Mouse (Mus musculus) gastrocnemius, adult 2 months (tissue): ENCODE measurements around the gene Colgalt1. TPM values are rescaled to one million over a fixed set of nuclear protein-coding genes. Genes with fewer than 3 reads are reported as not detected.

Experiments
- DNase-seq: peaks from one replicate; pipeline ENCODE4 v3.0.0; 2022
- H3K27ac ChIP-seq: fragments of 200-600 bp; 2 replicates; pipeline ENCODE4 v1.8.1; 2022; ENCODE audit warnings: mild to moderate bottlenecking
- H3K4me3 ChIP-seq: fragments of 200-600 bp; 2 replicates; pipeline ENCODE4 v1.8.1; 2022; ENCODE audit warnings: mild to moderate bottlenecking, moderate library complexity
- CTCF ChIP-seq: fragments of 200-600 bp; IDR thresholded peaks from 2 replicates; pipeline ENCODE4 v1.8.1; 2022; ENCODE audit warnings: antibody characterized with exemption, mild to moderate bottlenecking, moderate library complexity
- intact Hi-C: fragments of 180-260 bp; cut with DNase I; formaldehyde crosslinking; loops from one replicate; pipeline ENCODE4 v1.15.1; 2025
- microRNA-seq: library from miRNA; unstranded; fragments of <30 nt; microRNA quantifications from one replicate; pipeline ENCODE4 v1.2.0, GENCODE M21; 2021
- total RNA-seq, 2 experiments: library from RNA; stranded (reverse); gene quantifications; 2 replicates each; pipeline ENCODE4 v1.2.3; 2021

The Colgalt1 gene
- total RNA-seq, 2 experiments from 2014 or later, result 39.6 to 44.3 TPM

GRCm38 (mm10) chr8:71668220-71668975 is 57.6 kb downstream of the Colgalt1 start:
- Histone ChIP-seq H3K27ac (no peak overlapping the region), H3K4me3 (peak overlapping the region; percentile 15; the same call in 1 of the 2 replicates)
- DNase-seq, result no peak
- no peak for TF ChIP-seq CTCF
- intact Hi-C loops, result no loop called here

- intact Hi-C loops, result no loop called here
- no peak for TF ChIP-seq CTCF
- no peak for DNase-seq
- H3K4me3 ChIP-seq, result no peak overlapping the region
- no peak overlapping the region for H3K27ac ChIP-seq
These were observed 59.4 kb downstream of the Colgalt1 start for GRCm38 (mm10) chr8:71670198-71670597.

- no peak overlapping the region for H3K27ac ChIP-seq
- no peak for TF ChIP-seq CTCF
- DNase-seq, result no peak
- H3K4me3 ChIP-seq, result peak overlapping the region; percentile 69
- intact Hi-C loops, result no loop called here
These were observed 60.1 kb downstream of the Colgalt1 start for GRCm38 (mm10) chr8:71670621-71671548.

GRCm38 (mm10) chr8:71671549-71671965 is 60.8 kb downstream of the Colgalt1 start, which contains the start of gene Unc13a:
TSS of gene Unc13a (minus strand) at chr8:71671757.
- TF ChIP-seq CTCF, result no peak
- peak; percentile 94 for DNase-seq
- intact Hi-C loops, result no loop called here
- Histone ChIP-seq H3K4me3 (peak within 1 kb of the TSS; percentile 69), H3K27ac (peak within 1 kb of the TSS; percentile 69)

- intact Hi-C loops, result no loop called here
- no peak for DNase-seq
- Histone ChIP-seq H3K27ac (peak overlapping the region; percentile 69), H3K4me3 (peak overlapping the region; percentile 69)
- TF ChIP-seq CTCF, result no peak
These were observed 61.5 kb downstream of the Colgalt1 start for GRCm38 (mm10) chr8:71672168-71672735.

- Histone ChIP-seq H3K4me3 (no peak overlapping the region), H3K27ac (no peak overlapping the region)
- intact Hi-C loops, result no loop called here
- no peak for TF ChIP-seq CTCF
- no peak for DNase-seq
These were observed 63.3 kb downstream of the Colgalt1 start for GRCm38 (mm10) chr8:71674071-71674470.

Small RNA genes lying within 50 kb of the gene (microRNA-seq; reads per million reads assigned to microRNA genes)
- gene Mir6769b, result not detected

Other genes with a start within 250 kb of the Colgalt1 start
- 100 to 1,000 TPM in 1 of 2 experiments, 10 to 100 TPM in 1; 79.7 to 104 TPM for gene Use1, start 244.2 kb upstream of the Colgalt1 start, total RNA-seq
- 1 to 10 TPM; 6.0 to 8.4 TPM for gene Ocel1, start 239.7 kb upstream of the Colgalt1 start, total RNA-seq
- gene Nr2f6, start 229.0 kb upstream of the Colgalt1 start, total RNA-seq, result 10 to 100 TPM; 19.6 to 21.9 TPM
- 1 to 10 TPM; 6.4 to 9.3 TPM for gene Ushbp1, start 215.2 kb upstream of the Colgalt1 start, total RNA-seq
- 10 to 100 TPM; 60.8 to 69.6 TPM for gene Babam1, start 214.1 kb upstream of the Colgalt1 start, total RNA-seq
- gene Ankle1, start 205.0 kb upstream of the Colgalt1 start, total RNA-seq, result not detected
- gene Abhd8, start 147.3 kb upstream of the Colgalt1 start, total RNA-seq, result 10 to 100 TPM; 22.5 to 24.9 TPM
- gene Mrpl34, start 146.0 kb upstream of the Colgalt1 start, total RNA-seq, result 10 to 100 TPM; 59.1 to 84.3 TPM
- 10 to 100 TPM; 26.8 to 31.1 TPM for gene Dda1, start 141.8 kb upstream of the Colgalt1 start, total RNA-seq
- 10 to 100 TPM; 16.0 to 17.0 TPM for gene Ano8, start 125.0 kb upstream of the Colgalt1 start, total RNA-seq
- 10 to 100 TPM; 10.1 to 10.7 TPM for gene Gtpbp3, start 122.9 kb upstream of the Colgalt1 start, total RNA-seq
- 10 to 100 TPM in 1 of 2 experiments, 1 to 10 TPM in 1; 9.3 to 11.6 TPM for gene Plvap, start 99.2 kb upstream of the Colgalt1 start, total RNA-seq
- not detected for gene Ccdc194, start 85.3 kb upstream of the Colgalt1 start, total RNA-seq
- 1 to 10 TPM; 4.3 to 8.3 TPM for gene Bst2, start 73.5 kb upstream of the Colgalt1 start, total RNA-seq
- 10 to 100 TPM; 21.5 to 27.7 TPM for gene Mvb12a, start 68.1 kb upstream of the Colgalt1 start, total RNA-seq
- not detected for gene Tmem221, start 52.1 kb upstream of the Colgalt1 start, total RNA-seq
- not detected for gene Nxnl1, start 44.4 kb upstream of the Colgalt1 start, total RNA-seq
- gene Slc27a1, start 42.1 kb upstream of the Colgalt1 start, total RNA-seq, result 100 to 1,000 TPM in 1 of 2 experiments, 10 to 100 TPM in 1; 57.2 to 116 TPM
- 10 to 100 TPM; 19.3 to 28.6 TPM for gene Pgls, start 18.8 kb upstream of the Colgalt1 start, total RNA-seq
- gene Fam129c, start 13.3 kb upstream of the Colgalt1 start, total RNA-seq, result 1 to 10 TPM in 1 of 2 experiments, under 1 TPM in 1; 0.79 to 1.4 TPM
- gene Unc13a, start 60.8 kb downstream of the Colgalt1 start, total RNA-seq, result not detected
- 1 to 10 TPM; 2.1 to 2.5 TPM for gene Jak3, start 65.3 kb downstream of the Colgalt1 start, total RNA-seq
- gene Insl3, start 78.2 kb downstream of the Colgalt1 start, total RNA-seq, result 1 to 10 TPM in 1 of 2 experiments, not detected in 1; 1.4 TPM
- gene B3gnt3, start 90.8 kb downstream of the Colgalt1 start, total RNA-seq, result 1 to 10 TPM; 2.1 to 2.9 TPM
- gene Fcho1, start 114.7 kb downstream of the Colgalt1 start, total RNA-seq, result not detected